Mouse (Mus musculus) embryonic facial prominence, embryonic 10.5 days (tissue): ENCODE data around the gene Olfr1395. TPM values are rescaled to one million over a fixed set of nuclear protein-coding genes. Genes with fewer than 3 reads are reported as not detected.
A peak's percentile ranks its signal among the peaks of the same experiment; 100 is the strongest.

Experiments used
- DNase-seq: peaks from one replicate; pipeline ENCODE4 v3.0.0-alpha.2; 2017; ENCODE audit warnings: low spot score
- H3K27ac ChIP-seq: fragments of 300-500 bp; sonication (generic); replicated peaks from 2 replicates; pipeline ENCODE4 v1.5.1; 2016; ENCODE audit warnings: mild to moderate bottlenecking
- H3K27me3 ChIP-seq: fragments of 300-500 bp; sonication (generic); replicated peaks from 2 replicates; pipeline ENCODE4 v1.6.1; 2016; ENCODE audit warnings: low read depth, mild to moderate bottlenecking; ENCODE audit not compliant: poor library complexity, severe bottlenecking
- H3K36me3 ChIP-seq: fragments of 300-500 bp; sonication (generic); replicated peaks from 2 replicates; pipeline ENCODE4 v1.6.1; 2016; ENCODE audit warnings: mild to moderate bottlenecking, moderate library complexity
- H3K4me1 ChIP-seq: fragments of 300-500 bp; sonication (generic); 2 replicates; pipeline ENCODE4 v1.6.1; 2016
- H3K4me3 ChIP-seq: fragments of 300-500 bp; sonication (generic); 2 replicates; pipeline ENCODE4 v1.5.1; 2016; ENCODE audit warnings: mild to moderate bottlenecking, moderate library complexity
- H3K9me3 ChIP-seq: fragments of 300-500 bp; sonication (generic); 2 replicates; pipeline ENCODE4 v1.6.1; 2016; ENCODE audit warnings: mild to moderate bottlenecking
- WGBS: fragments of 180-500 bp; shearing (Covaris S2); methylation state at CpG from one replicate; pipeline ENCODE4 v1.1.7; 2016; 5-methylcytosine and 5-hydroxymethylcytosine counted together
- polyA plus RNA-seq: library from polyadenylated mRNA; unstranded; fragments of >200 nt; fragmentation: Nextera tagmentation; extraction: Ambion mirVana; gene quantifications from 2 replicates; pipeline ENCODE4 v1.2.1, GENCODE M21; 2016

Gene Olfr1395
- polyA plus RNA-seq = not detected in 2 replicates

- Histone ChIP-seq H3K4me3 (no peak within 1 kb of the TSS), H3K27me3 (no peaks in the 10 kb centered on the region), H3K9me3 (no peaks in the 10 kb centered on the region), H3K27ac (no peak within 1 kb of the TSS), H3K36me3 (no peaks in the 10 kb centered on the region), H3K4me1 (no peaks in the 10 kb centered on the region)
- 88% methylated on average over 6 of the region's 6 CpGs for WGBS
- no peak for DNase-seq
These were observed at the start of gene Olfr1395 for GRCm38 (mm10) chr11:49141974-49142373. TSS of gene Olfr1395 (plus strand) at chr11:49142274.

- DNase-seq = no peak
- Histone ChIP-seq H3K9me3 (no peaks in the 10 kb centered on the region), H3K4me3 (no peak overlapping the region), H3K27ac (no peak overlapping the region), H3K27me3 (no peaks in the 10 kb centered on the region), H3K36me3 (no peaks in the 10 kb centered on the region), H3K4me1 (peaks cover 8% of the 10 kb centered on the region)
- WGBS = 94% methylated on average over 2 of the region's 2 CpGs
These were observed 49.3 kb upstream of the Olfr1395 start for GRCm38 (mm10) chr11:49092786-49093185.

GRCm38 (mm10) chr11:49093861-49094660, 48.0 kb upstream of the Olfr1395 start:
- no peak for DNase-seq
- WGBS = 90% methylated on average over 6 of the region's 6 CpGs
- Histone ChIP-seq H3K27me3 (no peaks in the 10 kb centered on the region), H3K4me1 (no peaks in the 10 kb centered on the region), H3K27ac (no peak overlapping the region), H3K36me3 (no peaks in the 10 kb centered on the region), H3K4me3 (no peak overlapping the region), H3K9me3 (no peaks in the 10 kb centered on the region)

GRCm38 (mm10) chr11:49095367-49095766, 46.7 kb upstream of the Olfr1395 start:
- Histone ChIP-seq H3K4me1 (no peaks in the 10 kb centered on the region), H3K4me3 (no peak overlapping the region), H3K27me3 (no peaks in the 10 kb centered on the region), H3K36me3 (no peaks in the 10 kb centered on the region), H3K27ac (no peak overlapping the region), H3K9me3 (no peaks in the 10 kb centered on the region)
- no peak for DNase-seq
- WGBS = 86% methylated on average over 4 of the region's 4 CpGs

GRCm38 (mm10) chr11:49100409-49100808, 41.7 kb upstream of the Olfr1395 start:
- H3K27ac ChIP-seq = no peak overlapping the region
- no peaks in the 10 kb centered on the region for H3K36me3 ChIP-seq
- no peak for DNase-seq
- H3K4me1 ChIP-seq = peaks cover 8% of the 10 kb centered on the region; the same call in 1 of the 2 replicates
- WGBS = 85% methylated on average over 3 of the region's 3 CpGs
- no peaks in the 10 kb centered on the region for H3K9me3 ChIP-seq
- H3K27me3 ChIP-seq = no peaks in the 10 kb centered on the region
- H3K4me3 ChIP-seq = no peak overlapping the region

GRCm38 (mm10) chr11:49101500-49101899, 40.6 kb upstream of the Olfr1395 start:
- WGBS = 47% methylated on average over 5 of the region's 5 CpGs
- Histone ChIP-seq H3K27me3 (no peaks in the 10 kb centered on the region), H3K9me3 (no peaks in the 10 kb centered on the region), H3K4me1 (peaks cover 8% of the 10 kb centered on the region; the same call in 1 of the 2 replicates), H3K4me3 (no peak overlapping the region), H3K36me3 (no peaks in the 10 kb centered on the region), H3K27ac (no peak overlapping the region)
- no peak for DNase-seq

- peak; percentile 87 for DNase-seq
- H3K4me3 ChIP-seq = no peak overlapping the region
- H3K9me3 ChIP-seq = no peaks in the 10 kb centered on the region
- H3K36me3 ChIP-seq = no peaks in the 10 kb centered on the region
- 20% methylated on average over 8 of the region's 8 CpGs for WGBS
- H3K27me3 ChIP-seq = no peaks in the 10 kb centered on the region
- H3K27ac ChIP-seq = 0 out of 2 replicates have a peak overlapping the region, but pooled peaks have one; percentile 11
- H3K4me1 ChIP-seq = peaks cover 8% of the 10 kb centered on the region; the same call in 1 of the 2 replicates
These were observed 38.9 kb upstream of the Olfr1395 start for GRCm38 (mm10) chr11:49103047-49103693.

GRCm38 (mm10) chr11:49105752-49106151, 36.3 kb upstream of the Olfr1395 start:
- no peak for DNase-seq
- 76% methylated on average over 1 of the region's 1 CpGs for WGBS
- H3K36me3 ChIP-seq = no peaks in the 10 kb centered on the region
- H3K27me3 ChIP-seq = no peaks in the 10 kb centered on the region
- H3K27ac ChIP-seq = no peak overlapping the region
- H3K4me3 ChIP-seq = no peak overlapping the region
- no peaks in the 10 kb centered on the region for H3K9me3 ChIP-seq
- peaks cover 8% of the 10 kb centered on the region; the same call in 1 of the 2 replicates for H3K4me1 ChIP-seq

- H3K9me3 ChIP-seq = no peaks in the 10 kb centered on the region
- 0 out of 2 replicates have a peak, but pooled peaks cover 2% of the 10 kb centered on the region for H3K4me1 ChIP-seq
- WGBS = 59% methylated on average over 10 of the region's 10 CpGs
These were observed 34.2 kb upstream of the Olfr1395 start for GRCm38 (mm10) chr11:49107650-49108537.

GRCm38 (mm10) chr11:49108833-49109232, 33.2 kb upstream of the Olfr1395 start:
- no peak for DNase-seq
- H3K4me3 ChIP-seq = no peak overlapping the region
- H3K27ac ChIP-seq = no peak overlapping the region
- WGBS = 38% methylated on average over 1 of the region's 1 CpGs
- H3K27me3 ChIP-seq = no peaks in the 10 kb centered on the region
- no peaks in the 10 kb centered on the region for H3K9me3 ChIP-seq
- H3K4me1 ChIP-seq = no peaks in the 10 kb centered on the region
- no peaks in the 10 kb centered on the region for H3K36me3 ChIP-seq

More at GRCm38 (mm10) chr11:49107650-49108537, 34.2 kb upstream of the Olfr1395 start:
- H3K4me3 ChIP-seq = no peak overlapping the region
- DNase-seq = no peak
- H3K27ac ChIP-seq = no peak overlapping the region
- H3K27me3 ChIP-seq = no peaks in the 10 kb centered on the region
- H3K36me3 ChIP-seq = no peaks in the 10 kb centered on the region

GRCm38 (mm10) chr11:49111000-49111399, 31.1 kb upstream of the Olfr1395 start:
- H3K4me3 ChIP-seq = no peak overlapping the region
- no peak overlapping the region for H3K27ac ChIP-seq
- H3K36me3 ChIP-seq = no peaks in the 10 kb centered on the region
- no peak for DNase-seq
- H3K4me1 ChIP-seq = no peaks in the 10 kb centered on the region
- H3K9me3 ChIP-seq = no peaks in the 10 kb centered on the region
- 65% methylated on average over 1 of the region's 1 CpGs for WGBS
- H3K27me3 ChIP-seq = no peaks in the 10 kb centered on the region

- Histone ChIP-seq H3K36me3 (no peaks in the 10 kb centered on the region), H3K4me3 (no peak overlapping the region), H3K9me3 (no peaks in the 10 kb centered on the region), H3K4me1 (no peaks in the 10 kb centered on the region), H3K27me3 (no peaks in the 10 kb centered on the region), H3K27ac (no peak overlapping the region)
- DNase-seq = no peak
- WGBS = 90% methylated on average over 6 of the region's 6 CpGs
These were observed 29.4 kb upstream of the Olfr1395 start for GRCm38 (mm10) chr11:49112624-49113219.
